Mouse (Mus musculus) heart, postnatal 0 days (tissue): ENCODE data around the gene Prox1. TPM values are rescaled to one million over a fixed set of nuclear protein-coding genes. Genes with fewer than 3 reads are reported as not detected.
A peak's percentile ranks its signal among the peaks of the same experiment; 100 is the strongest.

Experiments
- ATAC-seq: fragments of 200-750 bp; cut with Nextera tagmentation; 2 replicates; pipeline ENCODE4 v1.8.0; 2017; ENCODE audit warnings: low read depth, moderate number of reproducible peaks, moderate library complexity; ENCODE audit not compliant: insufficient read depth
- DNase-seq: peaks from one replicate; pipeline ENCODE4 v3.0.0-alpha.2; 2016; ENCODE audit warnings: low spot score
- H3K27ac ChIP-seq: fragments of 300-500 bp; sonication (generic); 2 replicates; pipeline ENCODE4 v1.5.1; 2014; ENCODE audit warnings: low read depth, mild to moderate bottlenecking
- H3K27me3 ChIP-seq: fragments of 300-500 bp; sonication (generic); 2 replicates; pipeline ENCODE4 v1.6.1; 2014; ENCODE audit warnings: low read length, mixed read lengths; ENCODE audit not compliant: control insufficient read depth, insufficient read depth
- H3K36me3 ChIP-seq: fragments of 300-500 bp; sonication (generic); replicated peaks from 2 replicates; pipeline ENCODE4 v1.6.1; 2014; ENCODE audit warnings: low read length, mixed read lengths; ENCODE audit not compliant: control insufficient read depth, insufficient read depth
- H3K4me1 ChIP-seq: fragments of 300-500 bp; sonication (generic); 2 replicates; pipeline ENCODE4 v1.6.1; 2014; ENCODE audit warnings: antibody characterized with exemption; ENCODE audit not compliant: control insufficient read depth, insufficient read depth
- H3K4me2 ChIP-seq: fragments of 300-500 bp; sonication (generic); 2 replicates; pipeline ENCODE4 v1.6.1; 2014; ENCODE audit warnings: low read depth, mild to moderate bottlenecking, low read length, moderate library complexity
- H3K4me3 ChIP-seq: fragments of 300-500 bp; sonication (generic); 2 replicates; pipeline ENCODE4 v1.5.1; 2014; ENCODE audit warnings: low read depth, low read length
- H3K9ac ChIP-seq: fragments of 300-500 bp; sonication (generic); replicated peaks from 2 replicates; pipeline ENCODE4 v1.6.1; 2014; ENCODE audit warnings: low read depth, low read length, mixed read lengths
- H3K9me3 ChIP-seq: fragments of 300-500 bp; sonication (generic); replicated peaks from 2 replicates; pipeline ENCODE4 v1.6.1; 2016; ENCODE audit warnings: low read length; ENCODE audit not compliant: control insufficient read depth
- CTCF ChIP-seq: IDR thresholded peaks from 2 replicates; pipeline ENCODE4 v1.5.1; 2016; ENCODE audit warnings: antibody characterized with exemption, control low read depth, low read depth
- EP300 ChIP-seq: IDR thresholded peaks from 2 replicates; pipeline ENCODE4 v1.6.1; 2016; ENCODE audit warnings: antibody characterized with exemption, low read depth
- WGBS: fragments of 180-500 bp; shearing (Covaris S2); extraction: QIAGEN DNeasy Blood & Tissue Kit; methylation state at CpG from one replicate; pipeline ENCODE4 v1.1.7; 2014; 5-methylcytosine and 5-hydroxymethylcytosine counted together
- polyA plus RNA-seq: library from polyadenylated mRNA; unstranded; fragments of >200 nt; fragmentation: Nextera tagmentation; extraction: Ambion mirVana; gene quantifications from 2 replicates; pipeline ENCODE4 v1.2.1, GENCODE M21; 2015
- total RNA-seq: library from RNA; depleted of rRNA; stranded (reverse); fragments of >200 nt; gene quantifications from 2 replicates; pipeline ENCODE4 v1.2.3, GENCODE M21; 2014; ENCODE audit warnings: low replicate concordance

The Prox1 gene
- total and polyA plus RNA-seq, 2 experiments from 2014 or later = 17.3 to 23.1 TPM

DNA sequence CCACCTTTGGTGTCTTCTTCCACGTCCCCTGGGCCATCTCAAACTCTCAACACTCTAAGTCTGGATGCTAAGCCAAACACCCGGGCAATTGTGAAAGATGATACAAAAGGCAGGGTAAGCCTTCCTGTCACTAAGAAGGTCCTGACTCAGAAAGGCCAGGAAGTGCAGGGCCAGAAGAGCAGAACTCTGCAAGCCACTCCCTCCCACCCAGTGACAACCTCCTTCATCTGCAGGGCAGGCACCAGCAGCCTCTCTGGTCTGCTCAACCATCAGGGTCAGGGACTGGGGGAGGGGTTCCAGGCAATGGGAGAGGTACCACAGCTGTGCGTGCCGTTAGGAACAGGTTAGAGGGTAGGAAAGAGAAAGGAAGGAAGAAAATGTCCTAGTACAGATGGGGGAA is 27.9 kb downstream of the Prox1 start:
- no peak for ATAC-seq
- TF ChIP-seq EP300 (no peak), CTCF (no peak)
- no peak for DNase-seq
- WGBS = 39% methylated on average over 4 of the region's 4 CpGs
- Histone ChIP-seq H3K9me3 (no peaks in the 10 kb centered on the region), H3K36me3 (peaks cover 27% of the 10 kb centered on the region), H3K4me1 (peaks cover 18% of the 10 kb centered on the region; the same call in 1 of the 2 replicates), H3K4me3 (no peak overlapping the region), H3K27me3 (no peaks in the 10 kb centered on the region), H3K4me2 (no peak overlapping the region), H3K27ac (peak overlapping the region; percentile 83; the same call in 1 of the 2 replicates), H3K9ac (no peak overlapping the region)

- WGBS = 67% methylated on average over 6 of the region's 6 CpGs
- no peak overlapping the region for H3K27ac ChIP-seq
- no peak overlapping the region for H3K4me3 ChIP-seq
- H3K36me3 ChIP-seq = peaks cover 36% of the 10 kb centered on the region
- H3K9me3 ChIP-seq = no peaks in the 10 kb centered on the region
- no peak for ATAC-seq
- peaks cover 16% of the 10 kb centered on the region; the same call in 1 of the 2 replicates for H3K4me1 ChIP-seq
- DNase-seq = no peak
- no peak overlapping the region for H3K9ac ChIP-seq
- no peak for TF ChIP-seq CTCF
- no peak for TF ChIP-seq EP300
- no peak overlapping the region for H3K4me2 ChIP-seq
- H3K27me3 ChIP-seq = no peaks in the 10 kb centered on the region
These were observed 30.0 kb downstream of the Prox1 start for GRCm38 (mm10) chr1:190140519-190140918.

- 86% methylated on average over 13 of the region's 13 CpGs for WGBS
- H3K36me3 ChIP-seq = peaks cover 39% of the 10 kb centered on the region
- TF ChIP-seq EP300 (no peak), CTCF (no peak)
These were observed 30.7 kb downstream of the Prox1 start for GRCm38 (mm10) chr1:190139711-190140405.

DNA sequence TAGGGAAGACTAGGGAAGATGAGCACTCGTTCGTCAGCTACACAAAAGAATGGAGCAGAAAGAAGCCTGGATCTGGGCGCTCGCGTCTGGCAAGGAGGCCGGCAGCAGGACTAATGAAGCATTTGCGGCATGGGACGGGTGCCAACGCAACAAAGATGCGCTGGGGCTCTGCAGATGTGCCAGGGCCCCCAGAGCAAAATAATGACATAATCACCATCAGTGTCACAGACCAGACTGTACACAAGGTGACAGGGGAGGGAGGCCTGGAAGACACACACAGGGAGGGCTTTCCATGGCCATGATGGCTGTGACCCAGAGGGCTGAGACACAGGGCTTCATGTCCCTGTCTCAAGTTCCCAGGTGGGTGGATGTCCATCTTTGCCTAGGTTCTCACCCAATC is 32.6 kb downstream of the Prox1 start:
- no peak for TF ChIP-seq CTCF
- TF ChIP-seq EP300 = no peak
- Histone ChIP-seq H3K4me1 (peaks cover 7% of the 10 kb centered on the region; the same call in 1 of the 2 replicates), H3K9ac (no peak overlapping the region), H3K4me3 (no peak overlapping the region), H3K36me3 (peaks cover 49% of the 10 kb centered on the region), H3K9me3 (no peaks in the 10 kb centered on the region), H3K27ac (no peak overlapping the region), H3K27me3 (no peaks in the 10 kb centered on the region), H3K4me2 (no peak overlapping the region)
- no peak for DNase-seq
- ATAC-seq = no peak
- 88% methylated on average over 10 of the region's 10 CpGs for WGBS

More at GRCm38 (mm10) chr1:190139711-190140405, 30.7 kb downstream of the Prox1 start:
- H3K27ac ChIP-seq = no peak overlapping the region
- H3K9me3 ChIP-seq = no peaks in the 10 kb centered on the region
- H3K4me3 ChIP-seq = no peak overlapping the region
- no peak for DNase-seq
- H3K9ac ChIP-seq = no peak overlapping the region
- no peak for ATAC-seq
- H3K4me1 ChIP-seq = peaks cover 10% of the 10 kb centered on the region; the same call in 1 of the 2 replicates
- H3K4me2 ChIP-seq = no peak overlapping the region
- no peaks in the 10 kb centered on the region for H3K27me3 ChIP-seq

DNA sequence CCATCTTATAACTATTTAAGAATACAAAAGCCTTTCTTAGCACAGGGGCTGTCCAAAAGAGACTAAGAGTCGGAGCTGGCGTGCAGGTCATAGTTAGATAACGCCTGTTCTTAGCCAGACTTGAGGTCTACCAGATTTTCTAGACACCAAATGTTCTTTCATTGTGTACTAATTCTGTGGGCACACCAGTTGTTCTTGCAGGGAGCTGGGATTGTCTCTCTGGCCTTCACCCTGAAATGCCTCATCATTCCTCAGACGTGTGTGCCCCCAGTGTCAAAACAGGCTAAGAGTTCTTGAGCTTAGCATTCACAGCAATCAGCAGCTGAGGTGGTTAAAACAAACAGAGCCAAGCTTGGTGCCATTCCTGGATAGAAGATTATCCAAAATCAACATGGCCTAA is 37.6 kb downstream of the Prox1 start:
- Histone ChIP-seq H3K36me3 (peaks cover 23% of the 10 kb centered on the region), H3K4me2 (no peak overlapping the region), H3K4me3 (no peak overlapping the region), H3K9ac (no peak overlapping the region), H3K9me3 (no peaks in the 10 kb centered on the region), H3K4me1 (peaks cover 10% of the 10 kb centered on the region; the same call in 1 of the 2 replicates), H3K27ac (peak overlapping the region; percentile 6; the same call in 1 of the 2 replicates), H3K27me3 (no peaks in the 10 kb centered on the region)
- DNase-seq (no peak), ATAC-seq (no peak)
- TF ChIP-seq EP300 (no peak), CTCF (no peak)
- WGBS = 66% methylated on average over 4 of the region's 4 CpGs
